Mouse (Mus musculus) ES-Bruce4 (cell line): Measurements from ENCODE around the gene Chrm1. TPM values are rescaled to one million over a fixed set of nuclear protein-coding genes. Genes with fewer than 3 reads are reported as not detected.

Source experiments
- H3K27ac ChIP-seq: 2 replicates; pipeline ENCODE4 v1.5.1; 2012; ENCODE audit warnings: low read length, inconsistent platforms; ENCODE audit not compliant: insufficient read depth
- H3K27me3 ChIP-seq: 2 replicates; pipeline ENCODE4 v1.6.1; 2012; ENCODE audit warnings: mild to moderate bottlenecking, low read length, inconsistent platforms; ENCODE audit not compliant: control insufficient read depth, poor library complexity, insufficient read depth, severe bottlenecking
- H3K36me3 ChIP-seq: 2 replicates; pipeline ENCODE4 v1.6.1; 2012; ENCODE audit warnings: inconsistent platforms, mild to moderate bottlenecking, low read length, moderate library complexity; ENCODE audit not compliant: control insufficient read depth, poor library complexity, insufficient read depth, severe bottlenecking
- H3K4me1 ChIP-seq: one replicate; pipeline ENCODE4 v1.8.1; 2011; ENCODE audit warnings: low read length; ENCODE audit not compliant: control insufficient read depth, insufficient read depth
- H3K4me3 ChIP-seq: 2 replicates; pipeline ENCODE4 v1.5.1; 2011; ENCODE audit warnings: low read depth, mild to moderate bottlenecking, low read length
- H3K9ac ChIP-seq: 2 replicates; pipeline ENCODE4 v1.6.1; 2012; ENCODE audit warnings: low read depth, mild to moderate bottlenecking, inconsistent platforms; ENCODE audit not compliant: poor library complexity, severe bottlenecking
- H3K9me3 ChIP-seq: replicated peaks from 2 replicates; pipeline ENCODE4 v1.6.1; 2012; ENCODE audit warnings: mild to moderate bottlenecking, low read length, inconsistent platforms; ENCODE audit not compliant: control insufficient read depth, poor library complexity, insufficient read depth, severe bottlenecking
- CTCF ChIP-seq: IDR thresholded peaks from one replicate; pipeline ENCODE4 v1.8.1; 2011; ENCODE audit warnings: low read depth, low read length
- EP300 ChIP-seq: IDR thresholded peaks from 2 replicates; pipeline ENCODE4 v1.6.1; 2011; ENCODE audit warnings: low read depth, low read length; ENCODE audit not compliant: insufficient read depth
- POLR2A ChIP-seq: IDR thresholded peaks from one replicate; pipeline ENCODE4 v1.8.1; 2011; ENCODE audit warnings: low read length; ENCODE audit not compliant: insufficient read depth
- polyA plus RNA-seq: library from polyadenylated mRNA; stranded (reverse); fragments of >200 nt; gene quantifications from 2 replicates; pipeline ENCODE4 v1.2.4, GENCODE M21; 2011; ENCODE audit warnings: low read depth; ENCODE audit not compliant: missing spikeins, insufficient read depth, insufficient read length

Gene Chrm1
- polyA plus RNA-seq, 1 experiment = not detected

GRCm38 (mm10) chr19:8691871-8692539 is 28.4 kb downstream of the Chrm1 start:
- peak overlapping the region; percentile 30; the same call in 1 of the 2 replicates for H3K27ac ChIP-seq
- no peak for TF ChIP-seq CTCF
- no peak overlapping the region for H3K9ac ChIP-seq
- H3K27me3 ChIP-seq = no peaks in the 10 kb centered on the region
- H3K9me3 ChIP-seq = no peaks in the 10 kb centered on the region
- peaks cover 6% of the 10 kb centered on the region for H3K4me1 ChIP-seq
- no peak overlapping the region for H3K4me3 ChIP-seq
- H3K36me3 ChIP-seq = no peaks in the 10 kb centered on the region

GRCm38 (mm10) chr19:8692740-8693139 is 29.2 kb downstream of the Chrm1 start:
- peak overlapping the region; percentile 4 for H3K27ac ChIP-seq

GRCm38 (mm10) chr19:8695330-8695729 is 31.7 kb downstream of the Chrm1 start:
- H3K9me3 ChIP-seq = no peaks in the 10 kb centered on the region
- H3K27me3 ChIP-seq = no peaks in the 10 kb centered on the region
- TF ChIP-seq CTCF (peak; percentile 83), POLR2A (no peak), EP300 (peak; percentile 79)
- no peak overlapping the region for H3K4me3 ChIP-seq
- H3K36me3 ChIP-seq = no peaks in the 10 kb centered on the region
- H3K4me1 ChIP-seq = peaks cover 6% of the 10 kb centered on the region
- no peak overlapping the region for H3K9ac ChIP-seq
- H3K27ac ChIP-seq = 0 out of 2 replicates have a peak overlapping the region, but pooled peaks have one; percentile 65

More at GRCm38 (mm10) chr19:8692740-8693139, 29.2 kb downstream of the Chrm1 start:
- Histone ChIP-seq H3K27me3 (no peaks in the 10 kb centered on the region), H3K4me3 (no peak overlapping the region), H3K9ac (no peak overlapping the region), H3K9me3 (no peaks in the 10 kb centered on the region), H3K36me3 (no peaks in the 10 kb centered on the region), H3K4me1 (peaks cover 6% of the 10 kb centered on the region)
- TF ChIP-seq EP300 (peak; percentile 68; the same call in 1 of the 2 replicates), CTCF (no peak)

- peaks cover 6% of the 10 kb centered on the region for H3K4me1 ChIP-seq
- no peak overlapping the region for H3K27ac ChIP-seq
- no peaks in the 10 kb centered on the region for H3K9me3 ChIP-seq
- H3K27me3 ChIP-seq = no peaks in the 10 kb centered on the region
- TF ChIP-seq CTCF = no peak
- no peak for TF ChIP-seq EP300
- no peak for TF ChIP-seq POLR2A
- H3K36me3 ChIP-seq = no peaks in the 10 kb centered on the region
- no peak overlapping the region for H3K4me3 ChIP-seq
- H3K9ac ChIP-seq = no peak overlapping the region
These were observed 36.1 kb downstream of the Chrm1 start for GRCm38 (mm10) chr19:8699652-8700051.

GRCm38 (mm10) chr19:8702458-8702857 is 38.9 kb downstream of the Chrm1 start:
- peaks cover 3% of the 10 kb centered on the region for H3K4me1 ChIP-seq
- H3K27me3 ChIP-seq = no peaks in the 10 kb centered on the region
- peaks cover 10% of the 10 kb centered on the region for H3K36me3 ChIP-seq
- no peaks in the 10 kb centered on the region for H3K9me3 ChIP-seq
- 0 out of 2 replicates have a peak overlapping the region, but pooled peaks have one; percentile 12 for H3K27ac ChIP-seq
- TF ChIP-seq EP300 = 0 out of 2 replicates have a peak, but pooled peaks have one; percentile 19
- TF ChIP-seq POLR2A = no peak
- H3K9ac ChIP-seq = 0 out of 2 replicates have a peak overlapping the region, but pooled peaks have one; percentile 2
- no peak overlapping the region for H3K4me3 ChIP-seq

GRCm38 (mm10) chr19:8703571-8703970 is 40.0 kb downstream of the Chrm1 start:
- no peaks in the 10 kb centered on the region for H3K9me3 ChIP-seq
- H3K9ac ChIP-seq = no peak overlapping the region
- H3K27me3 ChIP-seq = no peaks in the 10 kb centered on the region
- no peak overlapping the region for H3K4me3 ChIP-seq
- no peak for TF ChIP-seq EP300
- no peak for TF ChIP-seq POLR2A
- TF ChIP-seq CTCF = no peak
- peaks cover 3% of the 10 kb centered on the region for H3K4me1 ChIP-seq
- 0 out of 2 replicates have a peak overlapping the region, but pooled peaks have one; percentile 49 for H3K27ac ChIP-seq
- H3K36me3 ChIP-seq = peaks cover 21% of the 10 kb centered on the region
